Mouse (Mus musculus) forebrain, embryonic 16.5 days (tissue): Measurements from ENCODE around the gene Dcst1. TPM values are rescaled to one million over a fixed set of nuclear protein-coding genes. Genes with fewer than 3 reads are reported as not detected.
A peak's percentile ranks its signal among the peaks of the same experiment; 100 is the strongest.

Source experiments
- ATAC-seq: fragments of 200-750 bp; cut with Nextera tagmentation; 2 replicates; pipeline ENCODE4 v1.8.0; 2017; ENCODE audit warnings: mild to moderate bottlenecking, moderate library complexity
- H3K27ac ChIP-seq: fragments of 300-500 bp; sonication (generic); 2 replicates; pipeline ENCODE4 v1.5.1; 2014; ENCODE audit warnings: low read length, control low read depth
- H3K27me3 ChIP-seq: fragments of 300-500 bp; sonication (generic); replicated peaks from 2 replicates; pipeline ENCODE4 v1.6.1; 2014; ENCODE audit warnings: low read length; ENCODE audit not compliant: control insufficient read depth, insufficient read depth
- H3K36me3 ChIP-seq: fragments of 300-500 bp; sonication (generic); 2 replicates; pipeline ENCODE4 v1.6.1; 2014; ENCODE audit not compliant: control insufficient read depth, insufficient read depth
- H3K4me1 ChIP-seq: fragments of 300-500 bp; sonication (generic); replicated peaks from 2 replicates; pipeline ENCODE4 v1.6.1; 2014; ENCODE audit warnings: low read length; ENCODE audit not compliant: control insufficient read depth, insufficient read depth
- H3K4me2 ChIP-seq: fragments of 300-500 bp; sonication (generic); 2 replicates; pipeline ENCODE4 v1.6.1; 2014; ENCODE audit warnings: mild to moderate bottlenecking, low read length, control low read depth
- H3K4me3 ChIP-seq: fragments of 300-500 bp; sonication (generic); replicated peaks from 2 replicates; pipeline ENCODE4 v1.5.1; 2014; ENCODE audit warnings: mild to moderate bottlenecking, low read length, control low read depth
- H3K9ac ChIP-seq: fragments of 300-500 bp; sonication (generic); replicated peaks from 2 replicates; pipeline ENCODE4 v1.6.1; 2014; ENCODE audit warnings: low read depth, low read length, control low read depth
- H3K9me3 ChIP-seq: fragments of 300-500 bp; sonication (generic); 2 replicates; pipeline ENCODE4 v1.6.1; 2016; ENCODE audit warnings: low read length; ENCODE audit not compliant: control insufficient read depth
- WGBS: fragments of 180-500 bp; shearing (Covaris S2); extraction: QIAGEN DNeasy Blood & Tissue Kit; methylation state at CpG from one replicate; pipeline ENCODE4 v1.1.7; 2014; 5-methylcytosine and 5-hydroxymethylcytosine counted together
- polyA plus RNA-seq: library from polyadenylated mRNA; unstranded; fragments of >200 nt; fragmentation: Nextera tagmentation; extraction: Ambion mirVana; gene quantifications from 2 replicates; pipeline ENCODE4 v1.2.1, GENCODE M21; 2015

Dcst1 gene
- polyA plus RNA-seq, 1 experiment from 2014 or later = 1.3 TPM

GRCm38 (mm10) chr3:89382950-89383349, 17.9 kb upstream of the Dcst1 start:
- H3K9me3 ChIP-seq = no peaks in the 10 kb centered on the region
- H3K4me3 ChIP-seq = no peak overlapping the region
- no peaks in the 10 kb centered on the region for H3K36me3 ChIP-seq
- H3K4me1 ChIP-seq = peaks cover 11% of the 10 kb centered on the region
- ATAC-seq = no peak
- no peak overlapping the region for H3K4me2 ChIP-seq
- whole genome bisulfite sequencing = 83% methylated on average over 5 of the region's 5 CpGs
- H3K27ac ChIP-seq = no peak overlapping the region
- H3K9ac ChIP-seq = no peak overlapping the region
- no peaks in the 10 kb centered on the region for H3K27me3 ChIP-seq

GRCm38 (mm10) chr3:89382033-89382882, 17.2 kb upstream of the Dcst1 start:
- 87% methylated on average over 9 of the region's 9 CpGs for WGBS
- Histone ChIP-seq H3K36me3 (no peaks in the 10 kb centered on the region), H3K27me3 (no peaks in the 10 kb centered on the region)

GRCm38 (mm10) chr3:89381233-89381632, 16.2 kb upstream of the Dcst1 start:
- no peak overlapping the region for H3K4me3 ChIP-seq
- H3K27me3 ChIP-seq = no peaks in the 10 kb centered on the region
- WGBS = 91% methylated on average over 11 of the region's 11 CpGs
- H3K27ac ChIP-seq = no peak overlapping the region
- H3K9me3 ChIP-seq = no peaks in the 10 kb centered on the region
- H3K4me1 ChIP-seq = peaks cover 12% of the 10 kb centered on the region
- H3K4me2 ChIP-seq = no peak overlapping the region
- H3K36me3 ChIP-seq = no peaks in the 10 kb centered on the region
- H3K9ac ChIP-seq = no peak overlapping the region
- no peak for ATAC-seq

More at GRCm38 (mm10) chr3:89382033-89382882, 17.2 kb upstream of the Dcst1 start:
- Histone ChIP-seq H3K4me2 (no peak overlapping the region), H3K9ac (no peak overlapping the region), H3K9me3 (no peaks in the 10 kb centered on the region), H3K4me1 (peaks cover 12% of the 10 kb centered on the region), H3K27ac (no peak overlapping the region), H3K4me3 (no peak overlapping the region)
- ATAC-seq = no peak

- no peak overlapping the region for H3K9ac ChIP-seq
- ATAC-seq = no peak
- no peaks in the 10 kb centered on the region for H3K9me3 ChIP-seq
- no peaks in the 10 kb centered on the region for H3K27me3 ChIP-seq
- H3K36me3 ChIP-seq = no peaks in the 10 kb centered on the region
- no peak overlapping the region for H3K4me3 ChIP-seq
- H3K27ac ChIP-seq = no peak overlapping the region
- no peak overlapping the region for H3K4me2 ChIP-seq
- 95% methylated on average over 18 of the region's 18 CpGs for WGBS
- H3K4me1 ChIP-seq = peaks cover 12% of the 10 kb centered on the region
These were observed 15.7 kb upstream of the Dcst1 start for GRCm38 (mm10) chr3:89380711-89381110.

- H3K4me2 ChIP-seq = no peak overlapping the region
- H3K4me1 ChIP-seq = peaks cover 12% of the 10 kb centered on the region
- H3K27ac ChIP-seq = no peak overlapping the region
- no peaks in the 10 kb centered on the region for H3K27me3 ChIP-seq
- WGBS = 92% methylated on average over 14 of the region's 14 CpGs
- no peak overlapping the region for H3K4me3 ChIP-seq
- H3K36me3 ChIP-seq = no peaks in the 10 kb centered on the region
- ATAC-seq = no peak
- no peak overlapping the region for H3K9ac ChIP-seq
- no peaks in the 10 kb centered on the region for H3K9me3 ChIP-seq
These were observed 15.2 kb upstream of the Dcst1 start for GRCm38 (mm10) chr3:89380291-89380690.

- no peak overlapping the region for H3K27ac ChIP-seq
- H3K9ac ChIP-seq = no peak overlapping the region
- H3K4me2 ChIP-seq = no peak overlapping the region; the same call in 1 of the 2 replicates
- H3K27me3 ChIP-seq = no peaks in the 10 kb centered on the region
- no peak for ATAC-seq
- WGBS = 88% methylated on average over 31 of the region's 31 CpGs
- H3K4me1 ChIP-seq = peaks cover 12% of the 10 kb centered on the region
- H3K9me3 ChIP-seq = no peaks in the 10 kb centered on the region
- H3K4me3 ChIP-seq = no peak overlapping the region
- no peaks in the 10 kb centered on the region for H3K36me3 ChIP-seq
These were observed 14.5 kb upstream of the Dcst1 start for GRCm38 (mm10) chr3:89379388-89380131.

GRCm38 (mm10) chr3:89378394-89379067, 13.5 kb upstream of the Dcst1 start:
- H3K27me3 ChIP-seq = no peaks in the 10 kb centered on the region
- no peaks in the 10 kb centered on the region for H3K36me3 ChIP-seq
- peaks cover 12% of the 10 kb centered on the region for H3K4me1 ChIP-seq
- H3K27ac ChIP-seq = no peak overlapping the region
- peak overlapping the region; percentile 63 for H3K4me3 ChIP-seq
- peak overlapping the region; percentile 92 for H3K4me2 ChIP-seq
- under 1% methylated on average over 27 of the region's 29 CpGs for WGBS
- peak; percentile 88 for ATAC-seq
- H3K9me3 ChIP-seq = no peaks in the 10 kb centered on the region
- peak overlapping the region; percentile 86 for H3K9ac ChIP-seq

- H3K27me3 ChIP-seq = no peaks in the 10 kb centered on the region
- no peaks in the 10 kb centered on the region for H3K36me3 ChIP-seq
- H3K9me3 ChIP-seq = no peaks in the 10 kb centered on the region
- no peak overlapping the region for H3K27ac ChIP-seq
- peak overlapping the region; percentile 86 for H3K9ac ChIP-seq
- ATAC-seq = no peak; the same call in 1 of the 2 replicates
- H3K4me3 ChIP-seq = no peak overlapping the region; the same call in 1 of the 2 replicates
- 74% methylated on average over 4 of the region's 4 CpGs for WGBS
- peak overlapping the region; percentile 92 for H3K4me2 ChIP-seq
- H3K4me1 ChIP-seq = peaks cover 12% of the 10 kb centered on the region
These were observed 12.8 kb upstream of the Dcst1 start for GRCm38 (mm10) chr3:89377831-89378230.
